Mouse (Mus musculus) CD8-positive naive resting alpha-beta T cell, adult 2 months (primary cell): Measurements from ENCODE around the gene Olfml2a.

ENCODE experiments used
- DNase-seq, 2 experiments: peaks; one replicate each; pipeline ENCODE4 v3.0.0; 2022; ENCODE audit warnings: low read depth in 2 of 2, low spot score in 2 of 2

The Olfml2a gene

DNA sequence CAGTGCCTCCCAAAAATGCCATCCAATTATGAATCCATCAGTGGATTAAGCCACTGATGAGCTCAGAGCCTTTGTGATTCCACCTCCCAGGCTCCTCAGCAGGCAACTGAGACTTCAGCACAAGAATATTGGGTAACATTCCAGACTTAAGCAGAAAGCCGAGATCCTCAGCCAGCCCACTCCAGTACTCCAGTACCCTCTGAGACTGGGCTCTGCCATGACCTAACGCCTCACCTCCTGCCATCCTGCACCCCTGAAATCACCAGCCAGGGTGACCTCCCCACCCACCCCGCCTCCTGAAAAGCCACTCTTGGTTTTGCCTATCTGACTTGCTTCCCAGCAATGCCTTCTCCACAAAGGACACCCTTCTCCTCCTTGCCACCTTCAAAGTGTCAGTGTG, 5.6 kb downstream of the Olfml2a start:
- no peak for DNase-seq

DNA sequence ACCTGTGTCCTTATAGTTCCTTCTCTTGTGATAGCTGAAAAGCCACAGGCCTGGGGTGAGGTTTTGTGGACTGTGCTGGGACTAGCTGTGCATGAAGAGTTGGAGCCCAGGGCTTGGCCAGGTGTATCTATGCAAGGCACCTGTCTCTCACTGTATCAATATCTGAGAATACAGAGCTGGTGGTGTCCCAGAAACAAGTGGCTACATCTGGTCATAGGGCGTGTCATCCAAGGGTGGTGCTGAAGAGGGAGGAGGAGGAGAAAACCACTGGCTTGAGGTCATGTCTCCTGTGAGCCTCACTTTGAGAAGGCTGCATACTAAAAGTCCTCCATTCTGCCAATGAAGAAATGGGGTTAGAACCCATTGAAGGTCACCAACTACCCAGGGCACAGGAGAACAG, 6.2 kb downstream of the Olfml2a start:
- DNase-seq, result no peak

DNA sequence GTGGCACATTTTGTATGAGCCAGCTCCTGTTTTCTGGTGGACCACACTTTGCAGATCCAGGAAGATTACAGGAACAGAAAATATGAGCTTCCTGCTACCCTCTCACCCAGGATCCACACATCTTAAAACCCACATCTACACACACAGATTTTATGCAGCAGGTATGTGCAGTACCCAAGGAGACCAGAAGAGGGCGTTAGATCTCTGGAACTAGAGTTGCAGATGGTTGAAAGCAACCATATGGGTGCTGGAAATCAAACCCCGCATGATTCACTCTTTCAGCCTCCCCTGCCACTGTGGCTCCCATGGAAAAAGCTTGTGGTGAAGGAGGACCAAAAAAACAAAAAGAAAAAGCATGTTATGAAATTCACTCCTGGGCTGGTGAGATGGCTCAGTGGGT, 7.3 kb downstream of the Olfml2a start:
- no peak for DNase-seq

DNA sequence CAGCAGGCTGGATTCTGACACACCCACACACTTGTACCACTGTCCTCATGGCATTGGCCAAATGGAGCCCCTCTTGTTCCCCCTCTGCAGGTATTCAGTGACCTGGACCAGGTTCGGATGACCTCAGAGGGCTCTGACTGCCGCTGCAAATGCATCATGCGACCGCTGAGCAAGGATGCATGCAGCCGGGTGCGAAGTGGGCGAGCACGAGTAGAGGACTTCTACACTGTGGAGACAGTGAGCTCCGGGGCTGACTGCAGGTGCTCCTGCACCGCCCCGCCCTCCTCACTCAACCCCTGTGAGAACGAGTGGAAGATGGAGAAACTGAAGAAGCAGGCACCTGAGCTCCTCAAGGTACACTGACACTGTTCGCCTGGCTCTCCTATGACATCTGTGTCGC, 9.6 kb downstream of the Olfml2a start:
- no peak for DNase-seq

DNA sequence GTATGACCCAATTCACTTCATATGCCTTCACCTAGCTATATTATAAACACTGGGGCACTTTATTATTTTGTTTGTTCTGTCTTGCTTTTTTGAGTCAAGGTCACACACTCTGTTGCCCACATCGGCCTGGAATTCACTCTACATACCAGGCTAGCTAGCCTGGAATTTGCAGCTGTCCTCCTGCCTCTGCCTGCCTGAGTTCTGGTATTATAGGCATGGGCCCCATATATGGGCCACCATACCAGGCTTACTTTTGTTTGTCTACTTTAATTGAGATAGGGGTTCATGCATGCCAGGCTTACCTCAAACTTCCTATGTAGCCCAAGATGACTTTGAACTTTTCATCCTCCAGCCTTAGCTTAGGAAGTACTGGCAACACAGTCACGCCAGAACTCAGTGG, 10.1 kb downstream of the Olfml2a start:
- DNase-seq, result no peak

DNA sequence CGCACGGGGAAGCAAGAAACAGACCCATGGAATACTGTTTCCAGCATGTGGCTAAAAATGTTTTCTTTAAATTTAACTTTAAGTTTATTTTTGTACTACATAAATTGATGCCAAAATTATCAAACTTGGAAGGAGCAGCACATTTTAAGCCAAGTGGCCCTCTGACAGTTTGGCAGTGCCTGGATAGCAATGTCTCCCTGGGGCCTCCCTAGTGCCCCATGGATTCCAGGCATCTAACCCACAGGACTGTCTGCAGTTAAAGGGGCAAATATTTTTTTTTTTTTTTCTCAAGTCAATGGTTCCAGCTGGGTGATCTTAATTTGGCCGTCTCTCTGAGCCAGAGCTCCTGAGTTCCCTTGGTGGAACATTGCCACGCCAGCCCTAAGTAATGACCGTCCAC, 11.4 kb downstream of the Olfml2a start:
- no peak for DNase-seq

DNA sequence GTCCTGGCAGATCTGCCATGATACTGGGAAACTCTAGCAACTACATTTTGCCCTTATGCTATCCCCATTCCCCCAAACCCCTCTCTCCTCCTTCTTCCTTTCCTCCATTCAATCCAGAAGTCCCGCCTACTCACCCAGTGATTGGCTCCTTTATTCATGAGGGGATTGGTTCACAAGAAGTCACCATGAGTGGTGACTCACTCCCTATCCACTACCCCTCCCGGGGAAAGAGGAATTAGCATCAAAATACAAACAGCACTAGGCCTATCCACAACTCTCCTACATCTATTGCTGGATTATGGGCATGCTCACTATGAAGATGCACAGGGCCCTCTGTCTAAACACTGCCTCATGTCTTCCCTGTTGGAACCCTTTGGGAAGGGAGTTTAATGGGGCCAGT, 12.2 kb downstream of the Olfml2a start:
- no peak for DNase-seq

DNA sequence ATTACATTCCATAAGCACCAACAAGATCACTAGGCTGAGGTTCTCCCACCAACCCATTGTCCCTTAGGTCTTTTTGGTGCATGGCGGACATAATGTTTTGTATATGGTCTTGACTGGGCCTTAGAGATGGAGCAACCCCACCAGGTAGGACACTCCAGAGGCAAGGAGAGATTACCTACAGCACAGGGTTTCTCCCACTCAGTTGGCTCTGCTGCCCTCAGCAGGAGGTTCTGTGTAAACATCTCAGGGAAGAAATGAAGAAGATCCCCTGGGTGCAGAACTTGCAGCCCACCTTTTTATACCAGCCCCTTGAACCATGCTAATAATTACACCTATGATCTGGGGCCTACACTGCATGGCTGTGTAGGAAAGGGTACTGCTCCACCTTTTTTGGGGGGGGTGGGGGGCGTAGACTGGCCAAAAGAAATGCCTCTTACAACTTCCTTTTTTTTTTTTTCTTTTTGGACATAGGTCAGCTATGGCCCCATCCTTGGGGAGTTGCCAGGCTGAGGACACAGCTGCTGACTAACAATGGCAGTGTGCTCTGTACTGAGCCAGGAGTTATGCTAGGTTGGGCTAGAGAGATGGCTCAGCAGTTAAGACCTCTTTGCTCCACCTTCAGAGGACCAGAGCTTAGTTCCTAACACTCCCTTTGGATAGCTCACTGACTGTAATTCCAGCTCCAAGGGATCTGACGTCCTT, 12.8 kb downstream of the Olfml2a start:
- DNase-seq, result no peak

DNA sequence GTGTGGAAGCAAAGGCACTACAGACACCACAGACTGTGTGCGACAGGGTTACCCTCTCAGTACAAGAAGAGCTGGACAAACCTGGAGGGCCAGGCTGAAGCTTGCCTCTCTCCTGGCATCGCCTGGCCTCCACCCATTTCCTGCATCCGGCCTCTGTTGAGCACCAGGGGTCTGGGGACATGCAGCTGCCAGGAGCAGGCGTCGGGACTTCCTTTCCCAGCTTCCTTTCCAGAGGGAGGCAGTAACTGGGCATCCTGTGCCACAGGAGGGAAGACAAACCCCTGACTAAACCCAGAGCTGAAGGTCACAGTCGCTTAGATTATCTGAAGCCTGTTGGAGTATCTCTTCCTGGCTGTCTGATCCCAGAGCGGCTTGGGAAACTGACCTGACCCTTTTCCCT, 15.8 kb downstream of the Olfml2a start:
- DNase-seq, result no peak

DNA sequence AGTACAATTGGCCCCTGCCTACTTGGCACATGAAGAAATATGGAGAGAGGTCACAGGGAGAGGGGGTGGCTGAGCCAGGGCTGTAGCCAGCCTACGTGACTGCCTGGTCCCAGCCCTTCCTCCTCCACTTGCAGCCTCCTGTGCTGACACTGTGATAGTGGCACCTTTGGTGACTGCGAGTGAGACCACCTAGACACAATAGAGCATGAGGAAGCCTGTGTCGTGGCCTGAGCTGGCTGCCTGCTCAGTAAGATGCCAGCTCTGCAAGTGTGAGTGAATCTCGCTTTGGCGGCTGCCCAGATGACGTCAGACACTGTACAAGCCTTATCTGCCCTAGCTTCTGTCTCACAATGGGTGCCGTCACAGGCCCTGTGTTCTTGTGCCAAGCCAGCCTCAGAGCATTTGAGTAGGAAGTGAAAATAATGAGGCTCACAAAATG, 18.5 kb downstream of the Olfml2a start:
- no peak for DNase-seq

DNA sequence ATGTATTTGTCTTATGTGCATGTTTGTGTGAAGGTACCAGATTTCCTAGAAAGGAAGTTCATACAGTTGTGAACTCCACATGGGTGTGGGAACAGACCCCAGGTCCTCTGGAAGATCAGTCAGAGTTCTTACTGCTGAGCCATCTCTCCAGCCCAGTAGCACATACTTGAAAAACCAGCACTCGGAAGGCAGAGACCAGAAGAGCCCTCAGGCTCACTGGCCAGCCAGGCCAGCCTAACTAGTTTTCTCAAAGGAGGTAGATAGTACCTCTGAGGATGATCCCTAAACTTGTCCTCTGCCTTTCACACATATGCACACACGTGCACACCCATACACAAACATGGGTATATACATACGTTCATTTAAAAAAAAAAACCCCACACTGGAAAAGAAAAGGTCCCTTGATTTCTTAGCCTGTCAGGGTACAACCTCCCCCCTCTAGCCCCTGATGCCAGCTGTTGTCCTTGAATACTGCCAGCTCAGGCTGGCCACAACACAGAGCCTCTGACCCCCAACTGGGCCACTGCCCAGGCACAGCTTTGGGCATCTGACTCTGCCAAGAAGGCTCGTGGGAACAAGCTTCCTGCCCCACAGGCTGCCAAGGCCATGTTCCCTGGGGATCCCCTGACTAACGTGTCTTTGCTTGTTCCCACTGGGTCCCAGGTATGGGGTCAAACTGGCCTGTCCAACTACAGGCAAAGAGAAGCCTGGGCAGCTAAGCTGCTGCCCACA, 21.5 kb downstream of the Olfml2a start:
- DNase-seq, result no peak

DNA sequence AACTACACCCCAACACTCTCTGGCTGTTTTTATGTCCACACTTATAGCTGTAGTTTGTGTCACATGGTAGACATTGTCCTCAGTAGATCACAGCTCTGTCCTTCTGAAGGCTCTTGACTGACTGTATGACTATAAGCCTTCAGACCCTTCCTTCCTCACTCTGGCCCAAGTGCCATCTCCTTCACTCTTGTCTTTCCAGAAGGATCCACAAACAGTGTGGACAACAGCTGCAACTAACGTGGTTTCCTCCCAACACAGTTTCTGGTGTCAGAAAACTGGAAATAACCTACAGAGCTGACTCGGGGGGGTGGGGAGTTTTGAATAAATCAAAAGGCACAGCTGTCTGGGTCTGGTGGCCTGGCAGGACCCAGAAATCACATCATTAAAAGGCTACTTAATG, 24.3 kb downstream of the Olfml2a start:
- no peak for DNase-seq

DNA sequence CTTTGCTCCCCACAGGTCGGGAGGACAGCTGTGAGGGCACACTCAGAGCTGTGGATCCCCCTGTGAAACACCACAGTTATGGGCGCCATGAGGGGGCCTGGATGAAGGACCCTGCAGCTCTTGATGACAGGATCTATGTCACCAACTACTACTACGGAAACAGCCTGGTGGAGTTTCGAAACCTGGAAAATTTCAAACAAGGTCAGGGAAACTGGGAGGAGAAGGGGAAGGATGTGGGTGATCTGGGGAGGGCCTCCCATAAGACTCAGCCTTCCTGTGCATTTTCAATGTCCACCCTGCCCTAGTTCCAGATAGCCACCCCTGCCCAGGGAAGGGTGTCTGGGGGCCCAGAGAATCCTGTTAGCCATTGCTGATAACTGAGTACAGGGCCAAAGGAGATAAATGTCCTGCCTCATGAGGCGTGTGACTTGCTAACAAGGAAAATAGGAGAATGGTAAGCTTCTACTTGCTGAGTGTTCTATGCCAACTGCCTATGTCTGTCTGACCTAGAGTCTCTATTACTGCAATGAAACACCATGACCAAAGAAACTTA, 26.0 kb downstream of the Olfml2a start:
- DNase-seq, result no peak

DNA sequence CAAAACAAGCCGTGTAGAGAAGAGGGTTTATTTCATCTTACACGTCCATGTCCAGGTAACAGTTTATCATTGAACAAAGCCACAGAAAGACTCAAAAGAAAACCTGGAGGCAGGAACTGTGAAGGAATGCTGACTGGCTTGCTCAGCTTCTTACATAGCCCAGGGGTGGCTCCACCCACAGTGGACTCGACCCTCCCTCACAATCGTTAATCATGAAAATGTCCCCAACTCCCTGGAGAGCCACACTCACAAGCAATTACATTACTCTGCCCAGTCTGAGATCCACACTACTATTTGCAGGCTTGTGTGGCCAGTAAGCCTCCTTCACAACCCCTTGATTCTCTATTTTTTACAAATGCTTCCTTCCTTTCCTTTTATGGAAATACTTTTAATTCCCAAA, 32.4 kb downstream of the Olfml2a start:
- DNase-seq, result no peak

DNA sequence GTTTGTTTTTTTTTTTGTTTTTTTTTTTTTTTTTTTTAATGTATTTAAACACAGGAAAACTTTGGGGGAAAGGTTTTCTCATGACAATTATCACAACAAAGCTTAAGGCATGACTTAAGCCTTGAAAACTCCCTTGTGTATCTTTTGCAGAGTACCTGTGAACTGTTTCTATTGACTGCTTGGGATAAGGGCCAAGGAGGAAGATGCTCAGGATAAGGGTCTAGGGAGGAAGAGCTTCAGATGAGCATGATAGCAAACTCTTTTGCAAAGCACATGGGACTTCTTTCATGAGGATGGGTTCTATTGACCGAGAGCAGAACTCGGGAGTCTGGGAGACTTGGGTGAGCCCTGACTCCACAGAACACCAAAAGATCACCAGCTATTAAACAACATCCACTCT, 37.9 kb downstream of the Olfml2a start:
- DNase-seq, result no peak

DNA sequence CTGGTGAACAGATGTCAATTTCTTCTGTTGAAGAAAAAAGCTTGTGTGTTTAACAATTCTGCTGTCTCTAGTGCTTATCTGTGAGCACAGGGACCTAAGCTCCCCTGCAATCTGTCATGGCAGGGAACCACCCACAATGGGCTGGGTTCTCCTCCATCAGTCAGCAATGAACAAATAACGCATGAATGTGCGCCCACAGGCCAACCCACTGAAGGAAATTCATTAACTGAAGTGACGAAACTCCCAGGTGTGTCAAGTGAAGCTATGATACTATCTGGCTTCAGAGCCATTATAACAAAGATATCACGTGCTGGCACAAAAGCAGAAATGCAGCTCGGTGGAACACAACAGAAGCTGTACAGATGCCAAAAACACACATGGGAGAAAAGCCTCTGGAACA, 38.3 kb downstream of the Olfml2a start:
- DNase-seq, result no peak

DNA sequence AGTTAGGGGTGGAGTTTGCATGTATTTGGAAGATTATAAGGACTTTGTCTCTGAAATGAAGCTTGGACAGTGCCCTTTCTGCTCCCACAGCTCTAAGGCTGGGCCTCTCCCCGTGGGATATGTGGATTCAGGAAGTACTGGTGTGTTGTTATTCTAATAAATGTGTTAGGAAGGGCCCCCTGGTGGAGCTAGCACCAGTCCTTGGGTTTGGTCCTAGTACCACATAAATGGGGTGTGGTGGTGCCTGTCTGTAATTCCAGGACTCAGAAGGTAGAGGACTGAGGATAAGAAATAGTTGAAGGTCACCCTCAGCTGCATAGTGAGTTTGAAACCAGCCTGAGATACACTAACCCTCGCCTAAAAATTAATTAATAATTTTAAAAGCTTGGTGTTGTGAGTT, 41.4 kb downstream of the Olfml2a start:
- DNase-seq, result no peak

DNA sequence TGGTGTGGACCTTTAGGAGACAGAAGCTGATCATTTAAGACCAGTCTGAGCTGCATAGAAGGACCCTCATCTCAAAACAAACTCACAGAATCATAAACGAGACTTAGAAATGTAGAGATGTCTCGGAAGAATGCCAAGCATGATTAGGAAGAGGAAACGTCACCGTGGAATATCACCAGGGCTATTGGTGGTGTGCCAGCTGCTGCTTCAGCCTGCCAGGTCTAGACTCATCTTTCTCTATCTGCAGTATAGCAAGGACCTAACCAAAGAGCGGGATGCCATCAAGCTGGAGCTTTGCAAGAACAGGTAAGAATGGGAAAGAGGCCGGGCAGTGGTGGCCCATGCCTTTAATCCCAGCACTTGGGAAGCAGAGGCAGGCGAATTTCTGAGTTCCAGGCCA, 41.9 kb downstream of the Olfml2a start:
- no peak for DNase-seq

DNA sequence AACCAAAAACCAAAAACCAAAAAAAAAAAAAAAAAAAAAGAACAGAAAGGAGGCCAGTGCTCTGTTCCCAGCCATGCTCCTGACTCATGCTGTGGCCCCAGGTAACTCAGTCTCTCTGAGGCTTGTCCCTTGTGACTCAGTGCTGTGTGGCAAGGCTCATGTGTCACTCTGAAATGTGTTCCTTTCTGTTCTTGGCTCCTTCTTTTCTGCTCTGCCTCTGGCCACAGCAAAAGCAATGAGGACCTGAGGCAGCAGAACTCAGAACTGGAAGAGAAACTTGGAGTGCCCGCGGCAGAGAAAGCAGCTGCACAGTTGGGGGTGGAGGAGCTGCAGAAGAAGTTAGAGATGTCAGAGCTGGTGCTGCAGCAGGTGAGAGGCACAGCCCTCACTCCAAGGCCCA, 42.4 kb downstream of the Olfml2a start:
- DNase-seq, result no peak

DNA sequence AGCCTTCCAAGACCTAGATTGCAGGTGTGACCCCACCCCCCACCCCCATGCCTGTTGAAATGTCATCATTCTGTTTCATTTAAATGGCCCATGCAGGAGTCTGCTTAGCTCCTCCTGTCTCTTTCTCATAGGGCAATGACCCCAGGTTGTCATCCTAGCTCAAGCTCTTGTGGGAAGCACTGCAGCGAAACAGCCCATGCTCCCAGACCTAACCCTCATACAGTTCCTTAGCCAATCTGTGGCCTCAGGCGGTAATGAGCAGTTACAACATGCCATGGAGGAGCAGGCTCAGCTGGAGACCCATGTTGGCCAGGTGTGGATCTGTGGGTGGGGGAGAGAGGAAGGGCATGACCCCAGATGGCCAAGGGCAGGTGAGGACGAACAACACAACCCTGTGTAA, 43.4 kb downstream of the Olfml2a start:
- no peak for DNase-seq

DNA sequence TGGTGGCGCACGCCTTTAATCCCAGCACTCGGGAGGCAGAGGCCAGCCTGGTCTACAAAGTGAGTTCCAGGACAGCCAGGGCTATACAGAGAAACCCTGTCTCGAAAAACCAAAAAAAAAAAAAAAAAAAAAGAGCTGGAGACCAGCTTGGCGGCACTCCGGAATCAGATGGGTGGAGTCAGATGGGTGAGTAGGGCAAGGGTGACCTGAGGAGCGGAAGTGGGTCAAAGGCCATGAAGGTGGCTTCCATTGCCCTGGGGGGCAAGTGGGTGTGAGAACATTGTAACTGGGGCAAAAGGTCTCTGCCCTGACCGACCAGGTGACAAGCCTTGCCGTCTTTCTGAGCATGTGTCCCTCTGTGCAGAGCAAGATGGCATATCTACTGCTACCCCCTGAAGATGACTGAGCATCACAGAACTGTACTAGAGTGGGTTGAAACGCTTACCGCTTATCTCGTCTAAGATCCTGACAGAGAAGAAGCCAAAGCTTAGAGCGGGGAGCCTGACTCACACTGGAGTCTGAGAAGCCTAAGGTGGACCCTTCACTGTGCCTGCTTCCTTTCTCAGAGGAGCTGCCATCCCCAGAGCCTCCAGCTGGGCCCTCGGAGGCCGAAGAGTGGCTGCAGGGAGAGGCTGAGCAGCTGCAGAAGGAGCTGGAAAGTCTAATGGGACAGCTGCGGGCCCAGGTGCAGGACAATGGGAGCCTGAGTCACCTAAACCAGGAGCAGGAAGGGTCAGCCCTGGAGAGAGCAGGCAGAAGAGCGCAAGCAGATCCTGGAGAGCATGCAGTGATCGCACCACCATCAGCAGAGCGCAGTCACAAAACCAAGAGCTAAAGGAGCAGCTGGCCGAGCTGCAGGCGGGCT, 44.4 kb downstream of the Olfml2a start:
- no peak for DNase-seq

DNA sequence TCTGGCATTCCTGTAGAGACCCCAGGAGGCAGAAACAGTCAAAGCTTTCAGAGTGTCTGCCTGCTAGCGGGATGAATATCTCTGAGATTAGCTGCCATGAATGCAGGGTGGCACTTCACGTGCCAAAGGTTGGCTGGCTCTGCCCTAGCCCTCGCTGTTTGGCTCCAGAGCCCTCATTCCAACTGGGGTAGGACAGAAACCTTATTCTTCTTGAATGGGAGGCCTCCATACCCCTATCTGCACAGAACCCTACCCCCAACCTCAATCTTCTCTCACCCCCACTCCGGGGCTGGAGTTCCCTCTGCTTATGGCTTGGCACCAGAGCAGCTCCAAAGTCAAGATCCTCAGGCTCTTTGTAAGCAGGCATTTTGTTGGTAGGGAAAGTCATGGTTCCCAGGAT, 46.1 kb downstream of the Olfml2a start:
- no peak for DNase-seq
